Mouse (Mus musculus) megakaryocyte, embryonic 14.5 days (primary cell): ENCODE results near the gene Mapkap1.

ENCODE experiments used
- FLI1 ChIP-seq: IDR thresholded peaks from 2 replicates; pipeline ENCODE4 v1.6.1; 2012; ENCODE audit warnings: low read length, inconsistent platforms, mixed read lengths
- GATA1 ChIP-seq: IDR thresholded peaks from 3 replicates; pipeline ENCODE4 v1.6.1; 2012; ENCODE audit warnings: mixed read lengths, low read length, inconsistent platforms, borderline replicate concordance

- TF ChIP-seq GATA1 (no peak), FLI1 (no peak)
These were observed 142.4 kb downstream of the Mapkap1 start for GRCm38 (mm10) chr2:34548961-34549360.
